Mouse (Mus musculus): ENCODE measurements around the gene Dnmt3c. TPM values are rescaled to one million over a fixed set of nuclear protein-coding genes. Genes with fewer than 3 reads are reported as not detected.

Gene Dnmt3c
- polyA plus RNA-seq, 1 experiment from 2014 or later: 0.10 TPM

- H3K9me3 ChIP-seq (ENCODE audit: control insufficient read depth, low read length): no peaks in the 10 kb centered on the region
- H3K9ac ChIP-seq (ENCODE audit: low read length): peak overlapping the region; percentile 5
- WGBS: 9% methylated on average over 24 of the region's 24 CpGs
- ATAC-seq (ENCODE audit: low read depth): peak; percentile 97
- H3K4me1 ChIP-seq (replicated peaks; ENCODE audit: control insufficient read depth, insufficient read depth, low read length): peaks cover 9% of the 10 kb centered on the region
- peak overlapping the region; percentile 74 for H3K4me2 ChIP-seq (ENCODE audit: low read depth, low read length)
- H3K27ac ChIP-seq (ENCODE audit: low read length): peak overlapping the region; percentile 50; the same call in 1 of the 2 replicates
- H3K36me3 ChIP-seq (ENCODE audit: control insufficient read depth, insufficient read depth, low read length): no peaks in the 10 kb centered on the region
- H3K27me3 ChIP-seq (ENCODE audit: control insufficient read depth, insufficient read depth, low read depth, low read length): no peaks in the 10 kb centered on the region
- H3K4me3 ChIP-seq (ENCODE audit: low read length): peak overlapping the region; percentile 45
Observed at GRCm38 (mm10) chr2:153778638-153779362, 82.3 kb downstream of the Dnmt3c start.

Other genes with a start within 250 kb of the Dnmt3c start
- not detected in 2 replicates for gene 4930404H24Rik, start 203.9 kb upstream of the Dnmt3c start, polyA plus RNA-seq (2015; fragmentation: Nextera tagmentation; extraction: Ambion mirVana)
- gene Nol4l, start 166.7 kb upstream of the Dnmt3c start, polyA plus RNA-seq (2015; fragmentation: Nextera tagmentation; extraction: Ambion mirVana): 8.9 and 9.9 TPM in 2 replicates
- gene Commd7, start 63.9 kb upstream of the Dnmt3c start, polyA plus RNA-seq (2015; fragmentation: Nextera tagmentation; extraction: Ambion mirVana): 81.0 and 81.4 TPM in 2 replicates
- gene Dnmt3b, start 47.2 kb upstream of the Dnmt3c start, polyA plus RNA-seq (2015; fragmentation: Nextera tagmentation; extraction: Ambion mirVana): 11.7 and 12.1 TPM in 2 replicates
- gene Mapre1, start 44.6 kb downstream of the Dnmt3c start, polyA plus RNA-seq (2015; fragmentation: Nextera tagmentation; extraction: Ambion mirVana): 235 and 255 TPM in 2 replicates
- not detected in 2 replicates for gene Efcab8, start 83.3 kb downstream of the Dnmt3c start, polyA plus RNA-seq (2015; fragmentation: Nextera tagmentation; extraction: Ambion mirVana)
- gene Sun5, start 174.4 kb downstream of the Dnmt3c start, polyA plus RNA-seq (2015; fragmentation: Nextera tagmentation; extraction: Ambion mirVana): not detected in 2 replicates
- not detected in 2 replicates for gene Bpifb2, start 178.4 kb downstream of the Dnmt3c start, polyA plus RNA-seq (2015; fragmentation: Nextera tagmentation; extraction: Ambion mirVana)
- not detected in 2 replicates for gene Bpifb6, start 203.7 kb downstream of the Dnmt3c start, polyA plus RNA-seq (2015; fragmentation: Nextera tagmentation; extraction: Ambion mirVana)
- gene Bpifb3, start 221.6 kb downstream of the Dnmt3c start, polyA plus RNA-seq (2015; fragmentation: Nextera tagmentation; extraction: Ambion mirVana): not detected in 2 replicates
- not detected in 2 replicates for gene Bpifb4, start 241.6 kb downstream of the Dnmt3c start, polyA plus RNA-seq (2015; fragmentation: Nextera tagmentation; extraction: Ambion mirVana)